Mouse (Mus musculus) heart, embryonic 15.5 days (tissue): ENCODE measurements around the gene Bach2. TPM values are rescaled to one million over a fixed set of nuclear protein-coding genes. Genes with fewer than 3 reads are reported as not detected.
A peak's percentile ranks its signal among the peaks of the same experiment; 100 is the strongest.

Experiments
- ATAC-seq: fragments of 200-750 bp; cut with Nextera tagmentation; replicated peaks from 2 replicates; pipeline ENCODE4 v1.8.0; 2017; ENCODE audit warnings: low read depth, moderate TSS enrichment; ENCODE audit not compliant: insufficient number of reproducible peaks, insufficient read depth, low FRiP score
- H3K27ac ChIP-seq: fragments of 300-500 bp; sonication (generic); 2 replicates; pipeline ENCODE4 v1.5.1; 2015; ENCODE audit warnings: mild to moderate bottlenecking, inconsistent platforms
- H3K27me3 ChIP-seq: fragments of 300-500 bp; sonication (generic); 2 replicates; pipeline ENCODE4 v1.6.1; 2015; ENCODE audit warnings: inconsistent platforms
- H3K36me3 ChIP-seq: fragments of 300-500 bp; sonication (generic); 2 replicates; pipeline ENCODE4 v1.6.1; 2015; ENCODE audit warnings: mild to moderate bottlenecking, inconsistent platforms
- H3K4me1 ChIP-seq: fragments of 300-500 bp; sonication (generic); replicated peaks from 2 replicates; pipeline ENCODE4 v1.6.1; 2015; ENCODE audit warnings: inconsistent platforms
- H3K4me2 ChIP-seq: fragments of 300-500 bp; sonication (generic); 2 replicates; pipeline ENCODE4 v1.6.1; 2015; ENCODE audit warnings: inconsistent platforms, mild to moderate bottlenecking, moderate library complexity
- H3K4me3 ChIP-seq: fragments of 300-500 bp; sonication (generic); 2 replicates; pipeline ENCODE4 v1.5.1; 2015; ENCODE audit warnings: mild to moderate bottlenecking, inconsistent platforms
- H3K9ac ChIP-seq: fragments of 300-500 bp; sonication (generic); 2 replicates; pipeline ENCODE4 v1.6.1; 2015; ENCODE audit warnings: mild to moderate bottlenecking, inconsistent platforms
- H3K9me3 ChIP-seq: fragments of 300-500 bp; sonication (generic); replicated peaks from 2 replicates; pipeline ENCODE4 v1.6.1; 2016; ENCODE audit warnings: inconsistent platforms
- WGBS: fragments of 180-500 bp; shearing (Covaris S2); methylation state at CpG from one replicate; pipeline ENCODE4 v1.1.7; 2015; ENCODE audit warnings: mixed read lengths; 5-methylcytosine and 5-hydroxymethylcytosine counted together
- polyA plus RNA-seq: library from polyadenylated mRNA; unstranded; fragments of >200 nt; fragmentation: Nextera tagmentation; extraction: Ambion mirVana; gene quantifications from 2 replicates; pipeline ENCODE4 v1.2.1, GENCODE M21; 2015

The Bach2 gene
- polyA plus RNA-seq, 1 experiment from 2014 or later: 5.0 TPM

GRCm38 (mm10) chr4:32303076-32303475 is 64.5 kb downstream of the Bach2 start:
- ATAC-seq: peak; percentile 57
- peak overlapping the region; percentile 54 for H3K4me2 ChIP-seq
- H3K27ac ChIP-seq: peak overlapping the region; percentile 94
- H3K4me1 ChIP-seq: peaks cover 78% of the 10 kb centered on the region
- no peaks in the 10 kb centered on the region for H3K36me3 ChIP-seq
- H3K9ac ChIP-seq: 0 out of 2 replicates have a peak overlapping the region, but pooled peaks have one; percentile 29
- H3K27me3 ChIP-seq: no peaks in the 10 kb centered on the region
- peak overlapping the region; percentile 18 for H3K4me3 ChIP-seq
- 12% methylated on average over 4 of the region's 4 CpGs for WGBS
- H3K9me3 ChIP-seq: no peaks in the 10 kb centered on the region

GRCm38 (mm10) chr4:32303674-32304073 is 65.1 kb downstream of the Bach2 start:
- Histone ChIP-seq H3K4me1 (peaks cover 77% of the 10 kb centered on the region), H3K27ac (peak overlapping the region; percentile 94), H3K9ac (no peak overlapping the region), H3K9me3 (no peaks in the 10 kb centered on the region), H3K27me3 (no peaks in the 10 kb centered on the region), H3K4me2 (peak overlapping the region; percentile 54), H3K4me3 (peak overlapping the region; percentile 18), H3K36me3 (no peaks in the 10 kb centered on the region)
- under 1% methylated on average over 8 of the region's 8 CpGs for WGBS
- ATAC-seq: peak; percentile 80

GRCm38 (mm10) chr4:32304221-32304703 is 65.7 kb downstream of the Bach2 start:
- Histone ChIP-seq H3K27me3 (no peaks in the 10 kb centered on the region), H3K4me2 (peak overlapping the region; percentile 54), H3K9ac (no peak overlapping the region), H3K4me3 (no peak overlapping the region), H3K36me3 (no peaks in the 10 kb centered on the region), H3K9me3 (no peaks in the 10 kb centered on the region), H3K4me1 (peaks cover 72% of the 10 kb centered on the region), H3K27ac (peak overlapping the region; percentile 94)
- WGBS: 21% methylated on average over 6 of the region's 6 CpGs
- no peak for ATAC-seq

- Histone ChIP-seq H3K4me1 (peaks cover 65% of the 10 kb centered on the region), H3K9me3 (no peaks in the 10 kb centered on the region), H3K36me3 (no peaks in the 10 kb centered on the region), H3K9ac (no peak overlapping the region), H3K27me3 (no peaks in the 10 kb centered on the region), H3K4me2 (0 out of 2 replicates have a peak overlapping the region, but pooled peaks have one; percentile 5), H3K4me3 (no peak overlapping the region), H3K27ac (peak overlapping the region; percentile 94; the same call in 1 of the 2 replicates)
- no peak for ATAC-seq
- 45% methylated on average over 18 of the region's 18 CpGs for WGBS
These were observed 66.5 kb downstream of the Bach2 start for GRCm38 (mm10) chr4:32305036-32305615.

GRCm38 (mm10) chr4:32305683-32306082 is 67.1 kb downstream of the Bach2 start:
- Histone ChIP-seq H3K4me3 (no peak overlapping the region), H3K27ac (peak overlapping the region; percentile 94), H3K36me3 (no peaks in the 10 kb centered on the region), H3K9me3 (no peaks in the 10 kb centered on the region), H3K9ac (no peak overlapping the region), H3K4me1 (peaks cover 64% of the 10 kb centered on the region), H3K27me3 (no peaks in the 10 kb centered on the region), H3K4me2 (no peak overlapping the region)
- 69% methylated on average over 6 of the region's 6 CpGs for WGBS
- no peak for ATAC-seq

GRCm38 (mm10) chr4:32306169-32306792 is 67.7 kb downstream of the Bach2 start:
- ATAC-seq: peak; percentile 47
- Histone ChIP-seq H3K27ac (peak overlapping the region; percentile 94), H3K36me3 (no peaks in the 10 kb centered on the region), H3K4me3 (no peak overlapping the region), H3K4me2 (no peak overlapping the region), H3K4me1 (peaks cover 59% of the 10 kb centered on the region), H3K9ac (no peak overlapping the region), H3K9me3 (no peaks in the 10 kb centered on the region), H3K27me3 (no peaks in the 10 kb centered on the region)
- 17% methylated on average over 3 of the region's 3 CpGs for WGBS

- peaks cover 52% of the 10 kb centered on the region for H3K4me1 ChIP-seq
- H3K9ac ChIP-seq: 0 out of 2 replicates have a peak overlapping the region, but pooled peaks have one; percentile 8
- H3K9me3 ChIP-seq: no peaks in the 10 kb centered on the region
- no peak overlapping the region for H3K4me2 ChIP-seq
- no peaks in the 10 kb centered on the region for H3K36me3 ChIP-seq
- no peaks in the 10 kb centered on the region for H3K27me3 ChIP-seq
- peak overlapping the region; percentile 94 for H3K27ac ChIP-seq
- no peak overlapping the region for H3K4me3 ChIP-seq
- WGBS: 28% methylated on average over 5 of the region's 5 CpGs
- ATAC-seq: no peak
These were observed 68.6 kb downstream of the Bach2 start for GRCm38 (mm10) chr4:32307215-32307614.

GRCm38 (mm10) chr4:32312171-32312946 is 73.8 kb downstream of the Bach2 start:
- Histone ChIP-seq H3K9me3 (no peaks in the 10 kb centered on the region), H3K9ac (no peak overlapping the region), H3K36me3 (peaks cover 4% of the 10 kb centered on the region; the same call in 1 of the 2 replicates), H3K4me2 (no peak overlapping the region), H3K4me1 (peaks cover 13% of the 10 kb centered on the region), H3K27me3 (no peaks in the 10 kb centered on the region), H3K27ac (no peak overlapping the region), H3K4me3 (no peak overlapping the region)
- no peak for ATAC-seq
- WGBS: 67% methylated on average over 10 of the region's 10 CpGs

GRCm38 (mm10) chr4:32314919-32315318 is 76.3 kb downstream of the Bach2 start:
- Histone ChIP-seq H3K4me1 (peaks cover 4% of the 10 kb centered on the region; the same call in 1 of the 2 replicates), H3K27me3 (no peaks in the 10 kb centered on the region), H3K4me2 (no peak overlapping the region), H3K36me3 (peaks cover 8% of the 10 kb centered on the region; the same call in 1 of the 2 replicates), H3K27ac (no peak overlapping the region), H3K9me3 (no peaks in the 10 kb centered on the region), H3K4me3 (no peak overlapping the region), H3K9ac (no peak overlapping the region)
- 71% methylated on average over 3 of the region's 3 CpGs for WGBS
- ATAC-seq: no peak

- H3K4me3 ChIP-seq: no peak overlapping the region
- ATAC-seq: no peak
- peaks cover 8% of the 10 kb centered on the region; the same call in 1 of the 2 replicates for H3K36me3 ChIP-seq
- no peak overlapping the region for H3K9ac ChIP-seq
- WGBS: 98% methylated on average over 1 of the region's 1 CpGs
- H3K27me3 ChIP-seq: no peaks in the 10 kb centered on the region
- H3K9me3 ChIP-seq: no peaks in the 10 kb centered on the region
- H3K27ac ChIP-seq: no peak overlapping the region
- H3K4me2 ChIP-seq: no peak overlapping the region
- peaks cover 4% of the 10 kb centered on the region; the same call in 1 of the 2 replicates for H3K4me1 ChIP-seq
These were observed 80.0 kb downstream of the Bach2 start for GRCm38 (mm10) chr4:32318608-32319007.

- no peak for ATAC-seq
- H3K27me3 ChIP-seq: no peaks in the 10 kb centered on the region
- no peaks in the 10 kb centered on the region for H3K9me3 ChIP-seq
- H3K4me1 ChIP-seq: 0 out of 2 replicates have a peak, but pooled peaks cover 2% of the 10 kb centered on the region
- no peak overlapping the region for H3K4me2 ChIP-seq
- no peak overlapping the region for H3K27ac ChIP-seq
- no peak overlapping the region for H3K9ac ChIP-seq
- peaks cover 8% of the 10 kb centered on the region; the same call in 1 of the 2 replicates for H3K36me3 ChIP-seq
- WGBS: 90% methylated on average over 3 of the region's 3 CpGs
- H3K4me3 ChIP-seq: no peak overlapping the region
These were observed 80.7 kb downstream of the Bach2 start for GRCm38 (mm10) chr4:32319327-32319726.
